Mouse (Mus musculus) lung, postnatal 0 days (tissue): ENCODE results near the gene Magix. TPM values are rescaled to one million over a fixed set of nuclear protein-coding genes. Genes with fewer than 3 reads are reported as not detected.

Experiments
- ATAC-seq: fragments of 200-750 bp; cut with Nextera tagmentation; 2 replicates; pipeline ENCODE4 v1.8.0; 2017; ENCODE audit warnings: moderate library complexity
- DNase-seq: peaks from one replicate; pipeline ENCODE4 v3.0.0-alpha.2; 2016; ENCODE audit warnings: low spot score
- H3K27ac ChIP-seq: fragments of 300-500 bp; sonication (generic); 2 replicates; pipeline ENCODE4 v1.5.1; 2014; ENCODE audit warnings: antibody characterized with exemption, mild to moderate bottlenecking, low read length, mixed read lengths
- H3K27me3 ChIP-seq: fragments of 300-500 bp; sonication (generic); replicated peaks from 2 replicates; pipeline ENCODE4 v1.6.1; 2014; ENCODE audit warnings: low read length, mixed read lengths; ENCODE audit not compliant: insufficient read depth
- H3K36me3 ChIP-seq: fragments of 300-500 bp; sonication (generic); 2 replicates; pipeline ENCODE4 v1.6.1; 2014; ENCODE audit warnings: low read length, mixed read lengths; ENCODE audit not compliant: insufficient read depth
- H3K4me1 ChIP-seq: fragments of 300-500 bp; sonication (generic); 2 replicates; pipeline ENCODE4 v1.6.1; 2014; ENCODE audit warnings: antibody characterized with exemption, low read depth, low read length, mixed read lengths; ENCODE audit not compliant: insufficient read depth
- H3K4me2 ChIP-seq: fragments of 300-500 bp; sonication (generic); replicated peaks from 2 replicates; pipeline ENCODE4 v1.6.1; 2014; ENCODE audit warnings: low read depth, mild to moderate bottlenecking, low read length, moderate library complexity, mixed read lengths
- H3K4me3 ChIP-seq: fragments of 300-500 bp; sonication (generic); 2 replicates; pipeline ENCODE4 v1.5.1; 2014; ENCODE audit warnings: low read depth, low read length
- H3K9ac ChIP-seq: fragments of 300-500 bp; sonication (generic); replicated peaks from 2 replicates; pipeline ENCODE4 v1.6.1; 2014; ENCODE audit warnings: low read depth, mild to moderate bottlenecking
- H3K9me3 ChIP-seq: fragments of 300-500 bp; sonication (generic); 2 replicates; pipeline ENCODE4 v1.6.1; 2016; ENCODE audit warnings: low read length, mixed read lengths
- CTCF ChIP-seq: IDR thresholded peaks from 2 replicates; pipeline ENCODE4 v1.5.1; 2016; ENCODE audit warnings: antibody characterized with exemption, mild to moderate bottlenecking
- EP300 ChIP-seq: IDR thresholded peaks from 2 replicates; pipeline ENCODE4 v1.6.1; 2016; ENCODE audit warnings: antibody characterized with exemption, mild to moderate bottlenecking, control low read depth
- WGBS: fragments of 180-500 bp; shearing (Covaris S2); extraction: QIAGEN DNeasy Blood & Tissue Kit; methylation state at CpG from one replicate; pipeline ENCODE4 v1.1.7; 2014; 5-methylcytosine and 5-hydroxymethylcytosine counted together
- polyA plus RNA-seq: library from polyadenylated mRNA; unstranded; fragments of >200 nt; fragmentation: Nextera tagmentation; extraction: Ambion mirVana; gene quantifications from 2 replicates; pipeline ENCODE4 v1.2.1, GENCODE M21; 2015

Magix gene
- 3.5 and 3.7 TPM in 2 replicates for polyA plus RNA-seq

DNA sequence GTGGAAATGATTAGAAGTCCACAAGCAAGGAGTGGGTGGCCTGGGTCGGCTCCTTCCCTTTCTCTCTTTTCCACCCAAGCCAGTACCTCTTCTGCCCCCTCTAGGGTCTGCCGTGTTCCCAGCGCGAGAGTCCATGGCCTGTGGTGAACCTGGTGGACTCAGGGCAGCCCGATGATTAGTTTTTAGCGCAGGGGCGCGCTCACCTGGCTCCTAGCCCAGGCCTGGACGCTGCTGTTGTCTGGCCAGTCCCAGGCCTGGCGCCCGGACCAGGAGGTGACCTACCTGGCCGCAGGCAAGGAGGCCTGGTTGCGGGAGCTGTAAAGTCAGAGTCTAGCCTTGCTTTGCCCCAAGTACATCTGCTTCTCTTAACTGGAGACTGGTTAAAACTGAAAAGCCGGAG is at the start of gene Magix:
TSS of gene Magix (minus strand) at position 388 of the 400 bp plus-strand sequence.
- H3K9ac ChIP-seq = no peak within 1 kb of the TSS
- H3K27ac ChIP-seq = peak within 1 kb of the TSS; percentile 32; the same call in 1 of the 2 replicates
- WGBS = 61% methylated on average over 13 of the region's 14 CpGs
- H3K4me3 ChIP-seq = no peak within 1 kb of the TSS; the same call in 1 of the 2 replicates
- no peaks in the 10 kb centered on the region for H3K4me1 ChIP-seq
- TF ChIP-seq CTCF (no peak), EP300 (no peak)
- no peaks in the 10 kb centered on the region for H3K27me3 ChIP-seq
- no peak for DNase-seq
- no peaks in the 10 kb centered on the region for H3K36me3 ChIP-seq
- H3K9me3 ChIP-seq = no peaks in the 10 kb centered on the region
- H3K4me2 ChIP-seq = peak within 1 kb of the TSS; percentile 52
- no peak for ATAC-seq

DNA sequence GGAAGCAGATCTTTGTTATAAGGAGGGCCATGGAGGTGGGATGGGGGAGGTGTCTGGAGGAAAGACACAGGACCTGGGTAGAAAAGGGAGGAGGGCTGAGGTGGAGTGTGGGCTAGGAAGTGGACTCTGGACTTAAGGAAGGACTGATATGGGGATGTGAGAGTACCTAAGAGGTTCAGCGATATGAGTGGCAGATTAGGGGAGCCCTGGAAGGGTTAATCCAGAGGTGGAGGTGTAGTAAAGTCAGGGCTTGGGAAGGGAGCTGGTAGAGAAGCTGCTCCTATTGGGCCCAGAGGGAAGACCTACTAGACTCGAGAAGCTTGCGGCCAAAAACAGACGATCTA is 47.8 kb upstream of the Magix start:
- Histone ChIP-seq H3K36me3 (no peaks in the 10 kb centered on the region), H3K9ac (no peak overlapping the region), H3K4me1 (no peaks in the 10 kb centered on the region), H3K4me3 (peak overlapping the region; percentile 28), H3K27me3 (no peaks in the 10 kb centered on the region), H3K27ac (no peak overlapping the region), H3K4me2 (peak overlapping the region; percentile 48), H3K9me3 (no peaks in the 10 kb centered on the region)
- 20% methylated on average over 4 of the region's 4 CpGs for WGBS
- no peak for DNase-seq
- ATAC-seq = no peak
- TF ChIP-seq EP300 (no peak), CTCF (no peak)

DNA sequence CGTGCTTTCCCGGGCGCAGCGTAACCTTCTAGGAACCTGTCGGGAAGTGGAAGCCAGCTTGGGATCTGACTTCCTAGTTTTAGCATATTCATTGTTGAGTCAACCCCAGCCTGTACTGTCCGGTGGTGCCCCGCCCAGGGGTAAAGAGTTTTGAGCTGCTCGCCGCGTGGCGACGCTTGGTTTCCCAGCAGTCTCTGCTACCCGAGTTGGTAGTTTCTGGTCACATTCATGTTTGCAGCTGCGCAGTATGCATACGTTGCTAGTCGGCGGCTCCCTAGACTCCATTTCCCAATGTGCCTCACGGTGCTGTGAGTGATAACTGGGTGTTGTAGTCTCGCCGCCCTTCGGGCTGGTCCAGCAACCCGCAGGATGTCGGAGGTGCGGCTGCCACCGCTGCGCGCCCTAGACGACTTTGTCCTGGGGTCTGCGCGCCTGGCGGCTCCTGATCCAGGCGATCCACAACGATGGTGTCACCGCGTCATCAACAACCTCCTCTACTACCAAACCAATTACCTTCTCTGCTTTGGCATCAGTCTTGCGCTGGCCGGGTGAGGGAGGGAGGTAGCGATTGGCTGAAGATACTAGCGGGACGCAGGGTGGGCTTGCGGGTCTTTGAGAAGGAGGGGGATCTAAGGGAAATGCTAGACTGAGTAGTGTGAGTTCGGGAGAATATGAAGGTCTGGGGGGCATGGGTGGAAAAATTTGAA is 47.3 kb upstream of the Magix start, which contains the start of gene Praf2:
TSS of gene Praf2 (plus strand) at position 225 of the 707 bp plus-strand sequence.
- 24% methylated on average over 42 of the region's 42 CpGs for WGBS
- Histone ChIP-seq H3K9ac (no peak within 1 kb of the TSS), H3K4me3 (peak within 1 kb of the TSS; percentile 28), H3K4me1 (no peaks in the 10 kb centered on the region), H3K36me3 (no peaks in the 10 kb centered on the region), H3K27ac (peak within 1 kb of the TSS; percentile 47; the same call in 1 of the 2 replicates), H3K4me2 (peak within 1 kb of the TSS; percentile 48), H3K9me3 (no peaks in the 10 kb centered on the region), H3K27me3 (no peaks in the 10 kb centered on the region)
- DNase-seq (peak; percentile 93), ATAC-seq (peak; percentile 80)
- no peak for TF ChIP-seq EP300
- TF ChIP-seq CTCF = 0 out of 2 replicates have a peak, but pooled peaks have one; percentile 7

DNA sequence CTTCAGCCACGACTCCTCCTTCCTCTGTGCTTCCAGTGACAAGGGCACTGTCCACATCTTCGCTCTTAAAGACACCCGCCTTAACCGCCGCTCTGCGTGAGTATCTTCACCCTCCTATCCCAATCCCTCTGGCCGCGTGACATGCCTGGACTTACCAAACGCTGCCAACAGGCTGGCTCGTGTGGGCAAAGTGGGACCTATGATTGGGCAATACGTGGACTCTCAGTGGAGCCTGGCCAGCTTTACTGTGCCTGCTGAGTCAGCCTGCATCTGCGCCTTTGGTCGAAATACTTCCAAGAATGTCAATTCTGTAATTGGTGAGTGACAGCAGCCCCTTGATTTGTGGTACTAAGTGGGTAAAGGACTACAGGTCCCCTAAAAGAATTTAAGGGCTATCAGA is 46.1 kb upstream of the Magix start:
- no peaks in the 10 kb centered on the region for H3K4me1 ChIP-seq
- H3K36me3 ChIP-seq = no peaks in the 10 kb centered on the region
- DNase-seq (no peak), ATAC-seq (no peak)
- no peaks in the 10 kb centered on the region for H3K9me3 ChIP-seq
- H3K27me3 ChIP-seq = no peaks in the 10 kb centered on the region
- no peak overlapping the region for H3K4me2 ChIP-seq
- TF ChIP-seq CTCF (no peak), EP300 (no peak)
- H3K27ac ChIP-seq = no peak overlapping the region
- no peak overlapping the region for H3K4me3 ChIP-seq
- WGBS = 73% methylated on average over 12 of the region's 13 CpGs
- H3K9ac ChIP-seq = no peak overlapping the region

DNA sequence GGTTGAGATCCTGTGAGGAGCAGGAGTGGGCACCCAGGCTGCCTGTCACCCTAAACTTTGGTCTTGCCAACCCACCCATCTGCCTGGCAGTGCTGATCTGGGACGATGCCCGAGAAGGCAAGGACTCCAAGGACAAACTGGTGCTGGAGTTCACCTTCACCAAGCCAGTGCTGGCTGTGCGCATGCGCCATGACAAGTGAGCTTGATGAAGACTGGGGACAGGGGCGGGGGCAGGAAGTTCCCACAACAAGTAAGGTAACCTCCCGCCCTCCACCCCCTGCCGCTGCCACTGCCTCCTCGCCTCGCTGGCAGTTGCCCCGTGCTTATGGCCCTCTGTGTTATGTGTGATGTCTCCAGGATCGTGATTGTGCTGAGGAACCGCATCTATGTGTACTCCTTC is 44.8 kb upstream of the Magix start:
- Histone ChIP-seq H3K27ac (no peak overlapping the region), H3K9ac (no peak overlapping the region), H3K4me3 (no peak overlapping the region), H3K36me3 (no peaks in the 10 kb centered on the region), H3K4me2 (no peak overlapping the region), H3K27me3 (no peaks in the 10 kb centered on the region), H3K9me3 (no peaks in the 10 kb centered on the region), H3K4me1 (no peaks in the 10 kb centered on the region)
- no peak for DNase-seq
- TF ChIP-seq EP300 (no peak), CTCF (no peak)
- WGBS = 80% methylated on average over 12 of the region's 12 CpGs
- ATAC-seq = no peak

DNA sequence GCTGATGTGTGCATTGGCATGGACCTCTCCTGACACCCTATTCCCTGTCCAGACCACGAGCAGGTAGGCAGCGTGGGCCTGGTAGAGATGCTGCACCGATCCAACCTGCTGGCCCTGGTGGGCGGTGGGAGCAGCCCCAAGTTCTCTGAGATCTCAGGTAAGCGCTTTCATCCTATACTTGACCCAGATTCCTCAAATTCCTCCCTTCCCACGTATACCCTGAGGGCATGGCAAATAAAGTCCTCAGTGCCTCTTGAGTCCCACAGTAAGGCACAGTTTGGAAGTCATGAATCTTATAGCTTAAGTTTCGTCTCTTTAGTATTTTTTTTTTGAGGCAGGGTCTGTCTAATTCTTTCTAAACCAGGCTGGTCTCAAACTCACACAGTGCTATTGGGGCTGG is 43.1 kb upstream of the Magix start:
- no peak for TF ChIP-seq CTCF
- peak; percentile 81 for TF ChIP-seq EP300
- ATAC-seq (peak; percentile 41), DNase-seq (peak; percentile 73)
- no peak overlapping the region for H3K9ac ChIP-seq
- no peaks in the 10 kb centered on the region for H3K4me1 ChIP-seq
- H3K36me3 ChIP-seq = no peaks in the 10 kb centered on the region
- WGBS = 66% methylated on average over 7 of the region's 7 CpGs
- peak overlapping the region; percentile 97 for H3K27ac ChIP-seq
- H3K4me2 ChIP-seq = peak overlapping the region; percentile 56
- H3K27me3 ChIP-seq = no peaks in the 10 kb centered on the region
- H3K4me3 ChIP-seq = peak overlapping the region; percentile 12; the same call in 1 of the 2 replicates
- H3K9me3 ChIP-seq = no peaks in the 10 kb centered on the region
